ENCODE assay signal across 8 mouse cellular contexts in genomic region chr9:21725224-21726121, GRCm38 (mm10). TPM values are rescaled to one million over a fixed set of nuclear protein-coding genes. Genes with fewer than 3 reads are reported as not detected.
DNase-seq lines count a peak whose midpoint lies in the region; ATAC-seq and TF ChIP-seq lines count a peak whose summit lies in the region.

No protein-coding gene starts in this region.

- peak overlapping the region; percentile 59 to 66 for H3K4me3 ChIP-seq in MEL (ENCODE audit: control insufficient read depth in 1 of 2, insufficient read depth in 1 of 2, low read depth in 2 of 2, low read length in 2 of 2)
- peak overlapping the region; percentile 75 for H3K4me3 ChIP-seq in hindbrain, embryonic 14.5 days (replicated peaks; ENCODE audit: low read length)

- 85% methylated on average over 23 of the region's 23 CpGs for WGBS in hindbrain, embryonic 14.5 days

- peak overlapping the region; percentile 37 for H3K27ac ChIP-seq in MEL (ENCODE audit: control insufficient read depth, low read depth, low read length)
- peak overlapping the region; percentile 7; the same call in 1 of the 2 replicates for H3K27ac ChIP-seq in hindbrain, embryonic 14.5 days

- ATAC-seq in hindbrain, embryonic 14.5 days (ENCODE audit: low FRiP score): no peak
- peak; percentile 12 for ATAC-seq in megakaryocyte progenitor cell, adult 5-6 weeks (replicated peaks; ENCODE audit: poor library complexity)

- H3K4me1 ChIP-seq in MEL (ENCODE audit: control insufficient read depth in 1 of 2, insufficient read depth in 2 of 2, low read length in 2 of 2): peaks cover 16 to 40% of the 10 kb centered on the region in 2 experiments
- peaks cover 19% of the 10 kb centered on the region for H3K4me1 ChIP-seq in hindbrain, embryonic 14.5 days (replicated peaks; ENCODE audit: control insufficient read depth, insufficient read depth, low read length)

- DNase-seq in heart, adult 11 months: peak; percentile 76
- DNase-seq in heart, postnatal 10 days: no peak
- peak; percentile 87 for DNase-seq in MEL (ENCODE audit: low read depth, low spot score)
- DNase-seq in hindbrain, embryonic 14.5 days (ENCODE audit: low spot score): no peak
- DNase-seq in thymus, postnatal 25 days: no peak
- DNase-seq in layer of hippocampus, adult 9-11 months: no peak
- DNase-seq in kidney, postnatal 36 days: no peak

- no peak for TF ChIP-seq CTCF in MEL (IDR thresholded peaks at IDR 0.05 in 2 of 3, conservative IDR thresholded peaks at IDR 0.05 in 1 of 3; ENCODE audit: control insufficient read depth in 1 of 3, insufficient read depth in 1 of 3, low read depth in 2 of 3, low read length in 3 of 3, poor library complexity in 1 of 3, severe bottlenecking in 1 of 3)

- peaks cover 54% of the 10 kb centered on the region for H3K79me2 ChIP-seq in MEL (ENCODE audit: control insufficient read depth, insufficient read depth, low read length, poor library complexity)

- peaks cover 17 to 28% of the 10 kb centered on the region in 2 experiments for H3K36me3 ChIP-seq in MEL (ENCODE audit: control insufficient read depth in 1 of 2, insufficient read depth in 2 of 2, low read length in 2 of 2)
- H3K36me3 ChIP-seq in hindbrain, embryonic 14.5 days (replicated peaks; ENCODE audit: control insufficient read depth, insufficient read depth): 0 out of 2 replicates have a peak, but pooled peaks cover 4% of the 10 kb centered on the region

- no peak; a peak in 2 of 4 replicates for TF ChIP-seq POLR2A in MEL (IDR thresholded peaks at IDR 0.05; ENCODE audit: control insufficient read depth in 1 of 2, insufficient read depth in 1 of 2, low read depth in 1 of 2, low read length in 2 of 2, poor library complexity in 1 of 2)

- peak overlapping the region; percentile 52 for H3K9ac ChIP-seq in MEL (ENCODE audit: control insufficient read depth, low read depth, low read length, poor library complexity, severe bottlenecking)
- peak overlapping the region; percentile 16; the same call in 1 of the 2 replicates for H3K9ac ChIP-seq in hindbrain, embryonic 14.5 days

- H3K9me3 ChIP-seq in MEL (replicated peaks; ENCODE audit: insufficient read depth, low read length): no peaks in the 10 kb centered on the region
- no peaks in the 10 kb centered on the region for H3K9me3 ChIP-seq in hindbrain, embryonic 14.5 days (ENCODE audit: control insufficient read depth, low read length)

- peak overlapping the region; percentile 71 for H3K4me2 ChIP-seq in hindbrain, embryonic 14.5 days (replicated peaks)

- intact Hi-C loops in heart, postnatal 10 days (cut with DNase I): no loop called here

- no peaks in the 10 kb centered on the region for H3K27me3 ChIP-seq in MEL (ENCODE audit: control insufficient read depth in 1 of 2, insufficient read depth in 2 of 2, low read length in 2 of 2)
- H3K27me3 ChIP-seq in hindbrain, embryonic 14.5 days (ENCODE audit: control insufficient read depth, insufficient read depth, low read length): no peaks in the 10 kb centered on the region

- TF ChIP-seq RAD21 in MEL (IDR thresholded peaks at IDR 0.05; ENCODE audit: low read depth, low read length): no peak

- TF ChIP-seq EP300 in MEL (IDR thresholded peaks at IDR 0.05; ENCODE audit: low read depth in 1 of 2, low read length in 2 of 2): no peak

TF ChIP-seq in MEL, 35 proteins besides CTCF, POLR2A, EP300 and RAD21:
- TF ChIP-seq GATA1 (IDR thresholded peaks at IDR 0.05; ENCODE audit: low read depth, low read length) (peak; percentile 38), MAX (IDR thresholded peaks at IDR 0.05; ENCODE audit: low read length) (no peak), UBTF (IDR thresholded peaks at IDR 0.05; ENCODE audit: borderline replicate concordance, insufficient read depth, low read depth, low read length) (0 out of 2 replicates have a peak, but pooled peaks have one; percentile 42), TAL1 (IDR thresholded peaks at IDR 0.05; ENCODE audit: low read length) (peak; percentile 36; the same call in 1 of the 2 replicates), TBP (IDR thresholded peaks at IDR 0.05; ENCODE audit: low read depth, low read length) (peak; percentile 81)

RNA-seq across cellular contexts. Expression of gene Ldlr, which starts 2.2 kb away (rescaled TPM):
- 10 to 100 TPM in 1 of 2 experiments, 1 to 10 TPM in 1; 8.5 to 10.7 TPM for total RNA-seq in heart, postnatal 10 days (2021)
- 58.1 and 69.1 TPM in 2 replicates for total RNA-seq in MEL (2012; rRNA removed)
- 10 to 100 TPM in 1 of 2 experiments, not detected in 1; 90.6 TPM for polyA plus RNA-seq in MEL (2012; ENCODE audit: insufficient read depth in 1 of 2, insufficient read length in 2 of 2, low read depth in 1 of 2, low replicate concordance in 2 of 2, missing spikeins in 1 of 2)
- polyA plus RNA-seq in hindbrain, embryonic 14.5 days (2014; fragmentation: Nextera tagmentation; extraction: Ambion mirVana): 7.3 and 7.9 TPM in 2 replicates
- total RNA-seq in megakaryocyte progenitor cell, adult 5-6 weeks (2015): 6.5 and 8.5 TPM in 2 replicates
- total RNA-seq in megakaryocyte progenitor cell, adult 5-6 weeks (2017): 14.0 and 14.4 TPM in 2 replicates

RNA-seq across cellular contexts. Expression of gene Spc24, which starts 34.6 kb away (rescaled TPM):
- 10 to 100 TPM; 11.9 to 14.5 TPM for total RNA-seq in heart, postnatal 10 days (2021)
- total RNA-seq in MEL (2012; rRNA removed): 304 and 305 TPM in 2 replicates
- polyA plus RNA-seq in MEL (2012; ENCODE audit: insufficient read depth in 1 of 2, insufficient read length in 2 of 2, low read depth in 1 of 2, low replicate concordance in 2 of 2, missing spikeins in 1 of 2): 100 to 1,000 TPM in 1 of 2 experiments, not detected in 1; 377 TPM
- polyA plus RNA-seq in hindbrain, embryonic 14.5 days (2014; fragmentation: Nextera tagmentation; extraction: Ambion mirVana): 17.7 and 18.7 TPM in 2 replicates
- 43.2 and 50.1 TPM in 2 replicates for total RNA-seq in megakaryocyte progenitor cell, adult 5-6 weeks (2015)
- total RNA-seq in megakaryocyte progenitor cell, adult 5-6 weeks (2017): 128 and 151 TPM in 2 replicates

Comparison
In these comparisons a context has a peak if more than half of its experiments do, and no peak if none do; other contexts are left out.
1. DNase-seq: peak in heart, adult 11 months (single experiment) and MEL (single experiment); none in heart, postnatal 10 days (0 of 2), hindbrain, embryonic 14.5 days (single experiment), thymus, postnatal 25 days (single experiment), layer of hippocampus, adult 9-11 months (single experiment) and kidney, postnatal 36 days (0 of 2).